ENCODE assay signal across 8 mouse cellular contexts in the genomic region with DNA sequence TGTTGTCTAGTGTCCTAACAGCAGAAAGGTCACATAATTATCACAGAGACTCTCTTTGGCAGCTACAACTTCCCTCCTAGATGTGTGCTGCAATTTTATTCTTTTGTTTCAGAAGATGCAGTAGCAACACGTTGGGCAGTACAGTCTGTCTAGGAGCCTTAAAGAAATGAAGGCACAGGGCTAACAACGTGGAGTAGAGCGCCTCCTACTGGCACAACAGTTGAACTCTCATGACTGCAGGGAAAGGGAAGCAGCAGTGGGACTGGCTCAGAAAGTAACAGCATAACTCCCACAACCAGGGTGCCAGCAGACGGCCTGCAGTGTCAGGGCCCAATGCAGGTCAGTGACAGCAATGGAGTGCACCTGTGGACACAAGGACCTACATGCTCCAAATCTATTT. TPM values are rescaled to one million over a fixed set of nuclear protein-coding genes. Genes with fewer than 3 reads are reported as not detected.
DNase-seq lines count a peak whose midpoint lies in the region; ATAC-seq and TF ChIP-seq lines count a peak whose summit lies in the region.

No protein-coding gene starts in this region.

- H3K36me3 ChIP-seq in embryonic facial prominence, embryonic 10.5 days (replicated peaks) = peaks cover 5% of the 10 kb centered on the region
- peaks cover 6% of the 10 kb centered on the region; the same call in 1 of the 2 replicates for H3K36me3 ChIP-seq in kidney, embryonic 14.5 days (ENCODE audit: control insufficient read depth, insufficient read depth, low read length)
- peaks cover 24% of the 10 kb centered on the region; the same call in 1 of the 2 replicates for H3K36me3 ChIP-seq in limb, embryonic 14.5 days (ENCODE audit: control insufficient read depth, insufficient read depth, low read length)

- H3K27ac ChIP-seq in embryonic facial prominence, embryonic 10.5 days (replicated peaks) = peak overlapping the region; percentile 37; the same call in 1 of the 2 replicates
- H3K27ac ChIP-seq in kidney, embryonic 14.5 days (ENCODE audit: low read depth, low read length) = no peak overlapping the region
- H3K27ac ChIP-seq in limb, embryonic 14.5 days (replicated peaks; ENCODE audit: low read depth, low read length) = no peak overlapping the region

- peak; percentile 68; the same call in 1 of the 2 replicates for ATAC-seq in kidney, embryonic 14.5 days (ENCODE audit: low FRiP score, low TSS enrichment)
- peak; percentile 72; the same call in 1 of the 2 replicates for ATAC-seq in limb, embryonic 14.5 days (ENCODE audit: low FRiP score, low read depth)
- peak; percentile 63; the same call in 1 of the 2 replicates for ATAC-seq in monocyte, adult 5-6 weeks (replicated peaks; ENCODE audit: insufficient number of reproducible peaks, low FRiP score, low TSS enrichment, poor library complexity, severe bottlenecking)

- no peak overlapping the region for H3K4me2 ChIP-seq in kidney, embryonic 14.5 days (replicated peaks; ENCODE audit: low read depth, low read length)
- no peak overlapping the region for H3K4me2 ChIP-seq in limb, embryonic 14.5 days (replicated peaks; ENCODE audit: low read depth, low read length, severe bottlenecking)

- H3K9me3 ChIP-seq in embryonic facial prominence, embryonic 10.5 days = no peaks in the 10 kb centered on the region
- no peaks in the 10 kb centered on the region for H3K9me3 ChIP-seq in kidney, embryonic 14.5 days (ENCODE audit: control insufficient read depth, low read length)
- H3K9me3 ChIP-seq in limb, embryonic 14.5 days (ENCODE audit: control insufficient read depth, low read length) = no peaks in the 10 kb centered on the region

- H3K27me3 ChIP-seq in embryonic facial prominence, embryonic 10.5 days (replicated peaks; ENCODE audit: low read depth, poor library complexity, severe bottlenecking) = no peaks in the 10 kb centered on the region
- H3K27me3 ChIP-seq in kidney, embryonic 14.5 days (ENCODE audit: control insufficient read depth, insufficient read depth, low read length) = no peaks in the 10 kb centered on the region
- H3K27me3 ChIP-seq in limb, embryonic 14.5 days (ENCODE audit: control insufficient read depth, insufficient read depth, low read length) = no peaks in the 10 kb centered on the region

- H3K4me1 ChIP-seq in embryonic facial prominence, embryonic 10.5 days = no peaks in the 10 kb centered on the region
- H3K4me1 ChIP-seq in kidney, embryonic 14.5 days (ENCODE audit: control insufficient read depth, insufficient read depth, low read length) = no peaks in the 10 kb centered on the region
- no peaks in the 10 kb centered on the region for H3K4me1 ChIP-seq in limb, embryonic 14.5 days (ENCODE audit: control insufficient read depth, insufficient read depth, low read length)

- DNase-seq in 416B (ENCODE audit: low read depth) = peak; percentile 80
- DNase-seq in adrenal gland, postnatal 10 days = peak; percentile 69
- peak; percentile 79 for DNase-seq in embryonic facial prominence, embryonic 10.5 days (ENCODE audit: low spot score)
- peak; percentile 48 for DNase-seq in heart, adult 8-10 months (ENCODE audit: low spot score)
- peak; percentile 88 for DNase-seq in limb, embryonic 14.5 days (ENCODE audit: low spot score)
- DNase-seq in spleen, postnatal 36 days (ENCODE audit: low spot score in 2 of 2) = peak; percentile 37 to 44

- H3K9ac ChIP-seq in kidney, embryonic 14.5 days (ENCODE audit: low read depth, low read length) = no peak overlapping the region
- no peak overlapping the region for H3K9ac ChIP-seq in limb, embryonic 14.5 days (ENCODE audit: low read depth, low read length, severe bottlenecking)

- H3K4me3 ChIP-seq in embryonic facial prominence, embryonic 10.5 days = no peak overlapping the region
- no peak overlapping the region for H3K4me3 ChIP-seq in kidney, embryonic 14.5 days (ENCODE audit: low read length)
- no peak overlapping the region for H3K4me3 ChIP-seq in limb, embryonic 14.5 days (replicated peaks; ENCODE audit: low read length)

- TF ChIP-seq POLR2A in limb, embryonic 14.5 days (IDR thresholded peaks at IDR 0.05; ENCODE audit: borderline replicate concordance, extremely low read depth, insufficient read depth, insufficient read length) = no peak

- 8% methylated on average over 4 of the region's 4 CpGs for WGBS in embryonic facial prominence, embryonic 10.5 days
- WGBS in kidney, embryonic 14.5 days = 6% methylated on average over 4 of the region's 4 CpGs
- 5% methylated on average over 4 of the region's 4 CpGs for whole genome bisulfite sequencing in limb, embryonic 14.5 days

RNA-seq across cellular contexts. Expression of gene Aftph, which starts 50.4 kb away (rescaled TPM):
- 10 to 100 TPM; 35.9 to 44.4 TPM for total RNA-seq in adrenal gland, postnatal 10 days (2021)
- 17.6 and 18.6 TPM in 2 replicates for polyA plus RNA-seq in embryonic facial prominence, embryonic 10.5 days (2016; fragmentation: Nextera tagmentation; extraction: Ambion mirVana)
- total RNA-seq in heart, adult 8-10 months (2022) = 10 to 100 TPM; 19.9 to 25.2 (median 23.0) TPM
- 14.9 and 24.5 TPM in 2 replicates for polyA plus RNA-seq in kidney, embryonic 14.5 days (2014; fragmentation: Nextera tagmentation; extraction: Ambion mirVana)
- 25.0 and 33.1 TPM in 2 replicates for polyA plus RNA-seq in limb, embryonic 14.5 days (2012; rRNA removed)
- polyA plus RNA-seq in limb, embryonic 14.5 days (2014; fragmentation: Nextera tagmentation; extraction: Ambion mirVana) = 19.8 and 21.0 TPM in 2 replicates
- total RNA-seq in monocyte, adult 5-6 weeks (2017) = 154 to 161 TPM (median 158 TPM) in 3 replicates
